Mouse (Mus musculus): ENCODE results near the gene Acp2. TPM values are rescaled to one million over a fixed set of nuclear protein-coding genes. Genes with fewer than 3 reads are reported as not detected.

Acp2 gene
- polyA plus RNA-seq, 1 experiment = 2.7 TPM

DNA sequence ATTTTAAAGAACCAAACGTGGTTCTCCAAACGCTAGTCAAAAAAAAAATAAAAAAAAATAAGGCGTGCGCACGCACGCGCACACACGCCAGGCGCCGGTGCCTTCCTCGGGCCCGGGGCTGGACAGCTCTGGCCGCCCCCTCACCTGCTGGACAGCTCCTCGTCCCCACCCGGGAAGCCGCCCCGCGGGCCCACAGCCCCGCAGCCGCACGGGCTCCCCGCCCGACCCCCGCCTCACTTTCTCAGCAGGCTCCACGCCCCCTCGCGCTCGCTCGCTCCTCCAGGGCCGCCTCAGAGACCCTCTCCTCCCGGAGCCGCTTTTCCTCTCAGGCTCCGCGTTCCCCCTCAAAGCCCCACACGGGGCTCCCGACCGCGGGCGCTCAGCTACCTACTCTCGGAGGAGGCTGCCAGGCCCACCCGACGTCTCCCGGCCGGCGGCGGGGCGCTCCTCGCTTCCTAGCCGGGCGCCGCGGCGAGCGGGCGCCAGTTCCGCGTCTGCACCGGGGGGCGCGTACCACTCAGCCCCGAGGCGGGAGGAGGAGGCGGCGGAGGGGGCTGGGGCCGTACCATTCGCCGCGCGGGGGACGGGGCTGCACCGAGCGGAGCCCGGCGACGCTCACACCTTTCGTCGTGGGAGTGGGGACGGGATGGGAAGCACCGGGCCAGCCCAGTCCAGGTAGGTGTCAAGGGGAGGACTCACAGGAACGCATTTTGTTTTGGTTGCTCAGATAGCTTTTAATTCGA is 20.1 kb upstream of the Acp2 start:
- TF ChIP-seq GATA1 (IDR thresholded peaks at IDR 0.05; ENCODE audit: low read length) = no peak

DNA sequence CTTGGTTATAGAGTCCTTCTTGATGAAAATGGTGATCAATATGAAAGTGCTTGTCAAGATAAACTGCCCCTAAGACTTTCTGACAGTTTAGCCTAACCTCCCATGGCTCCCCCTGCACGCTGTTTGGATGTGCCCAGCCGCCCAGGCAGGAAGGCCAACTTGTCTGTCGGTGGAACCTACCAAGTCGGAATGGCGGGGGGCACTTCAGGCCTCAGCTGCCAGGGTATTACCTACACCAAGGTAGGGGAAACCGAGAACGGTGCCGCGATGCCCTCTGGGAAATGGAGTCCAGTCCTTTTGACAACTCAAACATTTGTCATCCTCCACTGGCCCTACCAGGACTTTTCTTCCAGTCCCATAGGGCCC is 19.6 kb upstream of the Acp2 start:
- TF ChIP-seq GATA1 (IDR thresholded peaks at IDR 0.05; ENCODE audit: low read length) = no peak

GRCm38 (mm10) chr2:91183711-91184405 is 18.8 kb upstream of the Acp2 start, which contains the start of gene Madd:
Gene Madd (minus strand): TSS chr2:91183837.
- TF ChIP-seq GATA1 (IDR thresholded peaks at IDR 0.05; ENCODE audit: low read length) = no peak

GRCm38 (mm10) chr2:91186208-91186607 is 16.5 kb upstream of the Acp2 start:
- no peak for TF ChIP-seq GATA1 (IDR thresholded peaks at IDR 0.05; ENCODE audit: low read length)

GRCm38 (mm10) chr2:91187431-91187830 is 15.3 kb upstream of the Acp2 start:
- TF ChIP-seq GATA1 (IDR thresholded peaks at IDR 0.05; ENCODE audit: low read length) = no peak

DNA sequence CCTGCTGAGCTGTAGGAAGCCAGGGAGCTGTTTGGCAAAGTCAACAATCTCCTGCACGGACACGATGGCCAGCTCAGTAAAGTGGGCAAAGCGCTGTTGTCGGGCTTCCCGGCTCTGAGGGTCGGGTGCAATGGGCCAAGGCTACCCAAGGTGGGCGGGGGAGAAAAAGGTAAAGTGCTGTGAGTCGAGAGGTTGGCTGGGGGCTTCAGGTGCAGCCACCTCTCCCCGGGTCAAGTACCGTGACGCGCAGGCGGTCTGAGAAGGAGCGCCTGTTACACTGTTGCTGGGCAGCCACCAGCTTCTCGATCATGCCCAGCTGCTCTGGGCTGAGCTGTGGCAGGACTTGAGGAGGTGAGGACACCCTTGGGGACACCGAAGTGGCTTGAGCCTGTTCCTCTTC is 12.2 kb upstream of the Acp2 start:
- no peak for TF ChIP-seq GATA1 (IDR thresholded peaks at IDR 0.05; ENCODE audit: low read length)

DNA sequence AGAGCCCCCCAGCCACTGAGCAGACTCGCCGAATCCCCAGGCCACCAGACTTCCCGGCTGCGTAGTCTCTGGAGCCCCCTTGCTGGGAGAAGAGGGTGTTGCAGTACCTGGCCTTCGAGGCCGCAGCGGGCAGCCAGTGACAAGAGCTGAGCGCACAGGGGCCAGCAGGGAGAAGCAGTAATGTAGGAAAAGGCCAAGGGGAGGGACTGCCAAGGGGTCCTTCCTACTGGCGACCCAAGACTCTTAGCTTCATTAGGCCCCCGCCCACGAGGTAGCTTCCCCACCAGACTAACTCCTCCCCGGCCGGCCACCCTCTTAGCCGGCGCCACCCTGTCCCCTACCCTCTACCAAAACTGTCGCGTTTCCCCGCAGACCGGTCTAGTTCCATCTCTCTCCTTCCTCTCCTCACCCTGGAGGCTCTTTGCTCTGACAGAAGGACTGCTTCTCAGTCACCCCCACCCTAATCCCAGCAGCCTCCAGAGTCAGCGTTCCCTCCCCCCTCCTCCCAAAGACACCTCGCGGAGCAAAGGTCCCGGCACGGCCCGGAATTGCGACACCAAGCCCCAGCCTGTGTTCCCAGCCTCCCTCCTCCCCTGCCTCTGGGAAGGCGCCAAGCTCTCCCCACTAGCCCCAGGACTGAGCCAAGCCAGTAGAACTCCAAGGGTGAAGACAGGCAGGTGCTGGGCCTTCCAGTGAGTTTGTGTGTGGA is 7.9 kb upstream of the Acp2 start:
- TF ChIP-seq GATA1 (IDR thresholded peaks at IDR 0.05; ENCODE audit: low read length) = no peak

GRCm38 (mm10) chr2:91196577-91197001 is 6.1 kb upstream of the Acp2 start:
- TF ChIP-seq GATA1 (IDR thresholded peaks at IDR 0.05; ENCODE audit: low read length) = no peak

DNA sequence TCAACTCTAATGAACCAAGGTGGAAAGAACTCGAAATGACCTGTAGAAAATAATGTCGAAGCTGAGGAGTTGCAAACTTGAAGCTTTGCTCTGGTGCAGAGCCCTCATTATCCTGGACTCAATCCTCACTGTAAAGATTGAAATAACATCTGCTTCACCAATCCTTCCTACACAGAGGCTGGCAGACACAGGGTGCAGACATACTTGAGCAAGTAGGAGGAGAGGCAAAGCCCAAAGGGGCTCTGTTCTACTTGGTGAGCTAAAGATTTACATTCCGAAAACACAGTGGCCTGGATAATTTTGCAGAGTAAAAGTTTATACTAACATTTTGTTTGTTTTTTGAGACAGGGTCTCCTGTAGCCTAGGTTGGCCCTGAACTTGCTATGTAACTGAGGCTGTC is 3.8 kb upstream of the Acp2 start:
- TF ChIP-seq GATA1 (IDR thresholded peaks at IDR 0.05; ENCODE audit: low read length) = no peak

DNA sequence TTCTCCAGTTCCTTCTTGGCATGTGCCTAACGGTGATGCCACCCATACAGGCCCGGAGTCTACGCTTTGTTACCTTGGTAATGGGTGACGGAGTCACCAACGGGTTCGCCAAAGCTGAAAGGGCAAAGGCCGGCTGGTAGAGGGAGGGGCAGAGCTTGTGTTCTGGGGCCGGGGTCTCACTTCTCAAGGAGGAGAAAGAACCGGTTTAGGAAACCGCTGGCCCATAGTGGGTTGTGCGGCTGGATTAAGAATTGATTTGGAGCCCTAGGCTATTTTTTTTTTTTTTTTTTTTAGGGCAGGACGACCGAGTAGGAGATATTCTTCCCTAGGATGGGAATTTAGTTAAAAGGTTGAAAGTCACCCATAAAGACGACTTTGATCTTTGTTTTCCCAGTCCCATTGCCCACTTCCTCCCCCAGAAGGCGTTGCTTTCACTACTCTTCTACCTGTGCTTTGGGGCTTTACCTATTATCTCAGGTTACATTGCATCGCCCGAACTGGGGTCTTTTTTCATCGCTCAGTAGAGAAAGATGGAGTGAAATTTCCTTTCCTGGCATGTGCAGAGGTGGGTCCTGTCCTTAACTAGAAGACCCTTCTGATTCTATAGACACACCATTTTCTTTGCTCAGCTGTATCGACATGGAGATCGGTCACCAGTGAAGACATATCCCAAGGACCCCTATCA is 429 bp downstream of the Acp2 start:
- TF ChIP-seq GATA1 (IDR thresholded peaks at IDR 0.05; ENCODE audit: low read length) = no peak

- no peak for TF ChIP-seq GATA1 (IDR thresholded peaks at IDR 0.05; ENCODE audit: low read length)
These were observed 3.6 kb downstream of the Acp2 start for GRCm38 (mm10) chr2:91206254-91206775.

DNA sequence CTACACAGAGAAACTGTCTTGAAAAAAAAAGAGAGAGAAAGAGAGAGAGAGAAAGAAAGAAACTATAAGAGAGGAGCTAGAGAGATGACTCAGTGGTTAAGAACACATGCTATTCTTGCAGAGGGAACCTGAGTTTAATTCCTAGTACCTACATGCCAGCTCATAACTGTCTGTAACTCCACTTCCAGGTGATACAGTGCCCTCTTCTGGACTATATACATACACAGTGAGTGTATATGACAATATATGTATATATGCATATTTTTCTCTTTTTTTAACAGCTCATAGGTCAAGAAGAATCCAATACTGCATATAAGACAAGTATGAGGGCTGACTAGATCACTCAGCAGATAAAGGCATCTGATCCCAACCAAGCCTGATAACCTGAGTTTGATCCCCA is 10.6 kb downstream of the Acp2 start:
- TF ChIP-seq GATA1 (IDR thresholded peaks at IDR 0.05; ENCODE audit: low read length) = no peak

DNA sequence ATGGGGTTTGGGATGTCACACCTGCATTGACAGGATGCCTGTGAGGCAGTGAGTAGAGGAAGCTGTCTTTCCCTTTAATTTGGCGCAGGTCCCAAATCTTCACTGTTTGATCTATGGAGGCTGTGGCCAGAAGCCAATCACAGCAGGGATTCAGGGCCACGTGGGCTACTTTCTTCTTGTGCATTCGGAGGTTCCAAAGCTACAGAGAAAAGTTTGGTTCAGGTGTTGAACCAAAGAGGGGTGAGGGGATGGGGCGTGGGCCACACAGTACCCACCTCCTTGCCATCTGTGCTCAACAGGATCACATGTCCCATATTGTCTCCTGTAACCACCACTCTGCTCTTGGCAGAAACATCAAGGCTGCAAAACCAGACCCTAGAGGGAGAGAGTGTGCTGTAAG is 14.3 kb downstream of the Acp2 start:
- no peak for TF ChIP-seq GATA1 (IDR thresholded peaks at IDR 0.05; ENCODE audit: low read length)

DNA sequence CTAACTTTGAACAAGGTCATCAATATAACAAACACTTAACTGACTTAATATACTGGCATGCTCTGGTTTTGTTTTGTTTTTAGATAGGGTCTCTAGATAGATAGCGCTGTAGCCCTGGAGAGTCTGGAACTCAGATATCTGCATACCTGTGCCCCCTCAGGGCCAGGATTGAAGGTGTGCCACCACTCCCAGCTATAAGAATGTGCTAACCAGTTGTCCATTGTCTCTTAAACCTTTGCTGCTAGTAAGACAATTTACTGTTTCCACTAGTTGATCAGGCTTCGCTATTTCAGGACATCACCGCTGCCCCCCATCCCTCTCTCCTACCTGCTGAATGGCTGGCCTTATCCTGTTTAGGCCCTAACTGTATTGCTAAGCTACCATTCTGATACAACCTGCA is 17.8 kb downstream of the Acp2 start:
- no peak for TF ChIP-seq GATA1 (IDR thresholded peaks at IDR 0.05; ENCODE audit: low read length)

- TF ChIP-seq GATA1 (IDR thresholded peaks at IDR 0.05; ENCODE audit: low read length) = no peak
These were observed 20.9 kb downstream of the Acp2 start for GRCm38 (mm10) chr2:91223614-91224013.

- no peak for TF ChIP-seq GATA1 (IDR thresholded peaks at IDR 0.05; ENCODE audit: low read length)
These were observed 27.1 kb downstream of the Acp2 start for GRCm38 (mm10) chr2:91229735-91230134.
